Mouse (Mus musculus) testis, adult 2 months (tissue): ENCODE results near the gene Syngr1.

Experiments used
- CTCF ChIP-seq: fragments of 200-500 bp; IDR thresholded peaks from 2 replicates; pipeline ENCODE4 v1.5.1; 2012; ENCODE audit warnings: low read depth, mild to moderate bottlenecking, inconsistent platforms, low read length, moderate library complexity; ENCODE audit not compliant: control insufficient read depth, insufficient read depth, insufficient replicate concordance
- POLR2A ChIP-seq: fragments of 200-500 bp; IDR thresholded peaks from 2 replicates; pipeline ENCODE4 v1.6.1; 2012; ENCODE audit warnings: low read depth, mild to moderate bottlenecking, inconsistent platforms, low read length, moderate library complexity; ENCODE audit not compliant: control insufficient read depth

GRCm38 (mm10) chr15:80083276-80083731 is 7.8 kb upstream of the Syngr1 start:
- TF ChIP-seq POLR2A (peak; percentile 100), CTCF (peak; percentile 24; the same call in 1 of the 2 replicates)
